8 mouse cellular contexts compared by ENCODE assay signal in the genomic region with DNA sequence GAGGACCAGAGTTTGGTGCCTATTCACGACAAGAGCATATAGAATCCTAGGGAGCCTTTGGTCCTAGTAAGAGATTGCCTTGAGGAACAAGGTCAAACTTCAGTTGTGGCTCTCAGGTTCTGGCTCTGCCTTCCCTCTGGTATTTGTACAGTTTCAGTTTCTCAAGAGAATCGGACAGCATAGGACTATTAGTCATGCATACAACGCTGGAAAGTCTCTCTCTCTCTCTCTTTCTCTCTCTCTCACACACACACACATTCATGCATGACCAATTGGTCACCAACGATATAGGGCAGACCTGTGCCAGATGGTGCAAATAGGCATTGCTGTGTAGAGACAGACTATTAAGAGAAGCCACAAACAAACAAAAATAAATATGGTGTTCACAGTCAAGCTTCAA. TPM values are rescaled to one million over a fixed set of nuclear protein-coding genes. Genes with fewer than 3 reads are reported as not detected.
DNase-seq lines count a peak whose midpoint lies in the region; ATAC-seq lines count a peak whose summit lies in the region.

No protein-coding gene starts in this region.

- H3K4me3 ChIP-seq in neural tube, embryonic 11.5 days (ENCODE audit: low read depth, low read length), result no peak overlapping the region
- H3K4me3 ChIP-seq in forebrain, embryonic 12.5 days (replicated peaks), result no peak overlapping the region; the same call in 1 of the 2 replicates
- peak overlapping the region; percentile 71; the same call in 1 of the 2 replicates for H3K4me3 ChIP-seq in limb, embryonic 15.5 days
- H3K4me3 ChIP-seq in stomach, embryonic 16.5 days (replicated peaks; ENCODE audit: low read length), result peak overlapping the region; percentile 84

- no peaks in the 10 kb centered on the region for H3K4me1 ChIP-seq in neural tube, embryonic 11.5 days (ENCODE audit: control insufficient read depth, insufficient read depth, low read length)
- 0 out of 2 replicates have a peak, but pooled peaks cover 2% of the 10 kb centered on the region for H3K4me1 ChIP-seq in forebrain, embryonic 12.5 days
- no peaks in the 10 kb centered on the region for H3K4me1 ChIP-seq in limb, embryonic 15.5 days
- peaks cover 4% of the 10 kb centered on the region; the same call in 1 of the 2 replicates for H3K4me1 ChIP-seq in stomach, embryonic 16.5 days (ENCODE audit: control insufficient read depth, insufficient read depth, low read length)

- H3K9me3 ChIP-seq in neural tube, embryonic 11.5 days (ENCODE audit: control insufficient read depth, low read length), result no peaks in the 10 kb centered on the region
- no peaks in the 10 kb centered on the region for H3K9me3 ChIP-seq in forebrain, embryonic 12.5 days
- H3K9me3 ChIP-seq in limb, embryonic 15.5 days, result no peaks in the 10 kb centered on the region
- H3K9me3 ChIP-seq in stomach, embryonic 16.5 days (replicated peaks; ENCODE audit: control insufficient read depth, low read length), result no peaks in the 10 kb centered on the region

- H3K27ac ChIP-seq in neural tube, embryonic 11.5 days (ENCODE audit: low read depth, low read length), result no peak overlapping the region
- no peak overlapping the region for H3K27ac ChIP-seq in forebrain, embryonic 12.5 days
- no peak overlapping the region for H3K27ac ChIP-seq in limb, embryonic 15.5 days
- H3K27ac ChIP-seq in stomach, embryonic 16.5 days (ENCODE audit: low read length), result no peak overlapping the region

- no peak for DNase-seq in neural tube, embryonic 11.5 days (ENCODE audit: low spot score)
- DNase-seq in neural tube, embryonic 10.5 days (ENCODE audit: extremely low spot score, low spot score), result no peak
- DNase-seq in left cerebral cortex, adult 11 months (ENCODE audit: low spot score), result no peak
- DNase-seq in adrenal gland, adult 8-10 months, result no peak
- DNase-seq in layer of hippocampus, adult 11-12 months (ENCODE audit: low spot score), result no peak

- no peaks in the 10 kb centered on the region for H3K27me3 ChIP-seq in neural tube, embryonic 11.5 days (ENCODE audit: control insufficient read depth, insufficient read depth, low read length)
- H3K27me3 ChIP-seq in forebrain, embryonic 12.5 days, result peaks cover 15% of the 10 kb centered on the region; the same call in 1 of the 2 replicates
- H3K27me3 ChIP-seq in limb, embryonic 15.5 days, result no peaks in the 10 kb centered on the region
- H3K27me3 ChIP-seq in stomach, embryonic 16.5 days (ENCODE audit: control insufficient read depth, insufficient read depth, low read length), result no peaks in the 10 kb centered on the region

- ATAC-seq in neural tube, embryonic 11.5 days (ENCODE audit: insufficient read depth, low FRiP score, low TSS enrichment), result no peak
- ATAC-seq in forebrain, embryonic 12.5 days (ENCODE audit: low FRiP score), result no peak
- ATAC-seq in limb, embryonic 15.5 days (ENCODE audit: insufficient number of reproducible peaks, low FRiP score, low TSS enrichment, low read depth), result no peak
- no peak for ATAC-seq in stomach, embryonic 16.5 days (ENCODE audit: insufficient read depth, low FRiP score)

- no peak overlapping the region for H3K9ac ChIP-seq in neural tube, embryonic 11.5 days (ENCODE audit: low read length)
- H3K9ac ChIP-seq in forebrain, embryonic 12.5 days, result no peak overlapping the region
- no peak overlapping the region for H3K9ac ChIP-seq in limb, embryonic 15.5 days
- H3K9ac ChIP-seq in stomach, embryonic 16.5 days (ENCODE audit: low read length), result no peak overlapping the region

- WGBS in neural tube, embryonic 11.5 days, result 78% methylated on average over 4 of the region's 4 CpGs
- 85% methylated on average over 4 of the region's 4 CpGs for WGBS in forebrain, embryonic 12.5 days
- 82% methylated on average over 4 of the region's 4 CpGs for WGBS in limb, embryonic 15.5 days
- 76% methylated on average over 4 of the region's 4 CpGs for WGBS in stomach, embryonic 16.5 days

- H3K36me3 ChIP-seq in neural tube, embryonic 11.5 days (ENCODE audit: control insufficient read depth, insufficient read depth, low read length), result no peaks in the 10 kb centered on the region
- no peaks in the 10 kb centered on the region for H3K36me3 ChIP-seq in forebrain, embryonic 12.5 days (replicated peaks)
- H3K36me3 ChIP-seq in limb, embryonic 15.5 days, result no peaks in the 10 kb centered on the region
- no peaks in the 10 kb centered on the region for H3K36me3 ChIP-seq in stomach, embryonic 16.5 days (ENCODE audit: control insufficient read depth, insufficient read depth, low read length)

- H3K4me2 ChIP-seq in neural tube, embryonic 11.5 days (ENCODE audit: low read depth), result peak overlapping the region; percentile 81; the same call in 1 of the 2 replicates
- peak overlapping the region; percentile 75 for H3K4me2 ChIP-seq in forebrain, embryonic 12.5 days
- peak overlapping the region; percentile 77 for H3K4me2 ChIP-seq in limb, embryonic 15.5 days
- peak overlapping the region; percentile 68 for H3K4me2 ChIP-seq in stomach, embryonic 16.5 days (ENCODE audit: low read depth, low read length)

RNA-seq across cellular contexts. Expression of a gene that starts 0.9 kb away (rescaled TPM):
- 3.7 and 4.4 TPM in 2 replicates for polyA plus RNA-seq in neural tube, embryonic 11.5 days (2014; fragmentation: Nextera tagmentation; extraction: Ambion mirVana)
- polyA plus RNA-seq in forebrain, embryonic 12.5 days (2016; fragmentation: Nextera tagmentation; extraction: Ambion mirVana), result 3.0 and 4.3 TPM in 2 replicates
- 5.9 and 6.2 TPM in 2 replicates for polyA plus RNA-seq in limb, embryonic 15.5 days (2015; fragmentation: Nextera tagmentation; extraction: Ambion mirVana)
- polyA plus RNA-seq in stomach, embryonic 16.5 days (2015; fragmentation: Nextera tagmentation; extraction: Ambion mirVana), result 11.2 and 12.1 TPM in 2 replicates
- 10 to 100 TPM in 2 of 4 experiments, 1 to 10 TPM in 2; 7.1 to 15.3 (median 10.7) TPM for total RNA-seq in adrenal gland, adult 8-10 months (2022)

Comparison
In these comparisons a context has a peak if more than half of its experiments do, and no peak if none do; other contexts are left out.
1. H3K4me3 ChIP-seq: peak in limb, embryonic 15.5 days (single experiment) and stomach, embryonic 16.5 days (single experiment); none in neural tube, embryonic 11.5 days (single experiment) and forebrain, embryonic 12.5 days (single experiment).
2. Peak in every context shown above with its lines, with median percentiles within 50 percentile points of each other: H3K4me2 ChIP-seq.